Mouse (Mus musculus): Measurements from ENCODE around the gene Rad51b. TPM values are rescaled to one million over a fixed set of nuclear protein-coding genes. Genes with fewer than 3 reads are reported as not detected.
A peak's percentile ranks its signal among the peaks of the same experiment; 100 is the strongest.

Gene Rad51b
- polyA plus RNA-seq, 1 experiment from 2014 or later = 4.4 TPM

- Histone ChIP-seq H3K9ac (ENCODE audit: low read depth, low read length) (no peak overlapping the region), H3K9me3 (replicated peaks; ENCODE audit: control insufficient read depth, low read length) (no peaks in the 10 kb centered on the region), H3K4me2 (ENCODE audit: low read depth, low read length) (no peak overlapping the region), H3K36me3 (ENCODE audit: control insufficient read depth, insufficient read depth) (no peaks in the 10 kb centered on the region), H3K27ac (ENCODE audit: low read length) (0 out of 2 replicates have a peak overlapping the region, but pooled peaks have one; percentile 21), H3K4me1 (ENCODE audit: control insufficient read depth, low read depth, low read length) (peaks cover 16% of the 10 kb centered on the region), H3K27me3 (ENCODE audit: control insufficient read depth, insufficient read depth, low read depth, low read length) (no peaks in the 10 kb centered on the region), H3K4me3 (ENCODE audit: low read depth, low read length) (no peak overlapping the region)
- ATAC-seq (ENCODE audit: low read depth) = peak; percentile 60
- 17% methylated on average over 7 of the region's 7 CpGs for WGBS (ENCODE audit: insufficient replicate concordance)
Measured at GRCm38 (mm10) chr12:79762570-79763275, 465.6 kb downstream of the Rad51b start.

- no peak for ATAC-seq (ENCODE audit: low read depth)
- no peak overlapping the region for H3K27ac ChIP-seq (ENCODE audit: low read length)
- 62% methylated on average over 6 of the region's 6 CpGs for WGBS (ENCODE audit: insufficient replicate concordance)
Measured at GRCm38 (mm10) chr12:79766116-79766515, 469.0 kb downstream of the Rad51b start.

GRCm38 (mm10) chr12:79768741-79769322, 471.8 kb downstream of the Rad51b start:
- Histone ChIP-seq H3K4me3 (ENCODE audit: low read depth, low read length) (no peak overlapping the region), H3K27ac (ENCODE audit: low read length) (no peak overlapping the region), H3K4me2 (ENCODE audit: low read depth, low read length) (no peak overlapping the region), H3K36me3 (ENCODE audit: control insufficient read depth, insufficient read depth) (no peaks in the 10 kb centered on the region), H3K9ac (ENCODE audit: low read depth, low read length) (no peak overlapping the region), H3K9me3 (replicated peaks; ENCODE audit: control insufficient read depth, low read length) (no peaks in the 10 kb centered on the region), H3K27me3 (ENCODE audit: control insufficient read depth, insufficient read depth, low read depth, low read length) (no peaks in the 10 kb centered on the region), H3K4me1 (ENCODE audit: control insufficient read depth, low read depth, low read length) (peaks cover 6% of the 10 kb centered on the region; the same call in 1 of the 2 replicates)
- no peak for ATAC-seq (ENCODE audit: low read depth)
- WGBS (ENCODE audit: insufficient replicate concordance) = 49% methylated on average over 7 of the region's 7 CpGs

More at GRCm38 (mm10) chr12:79766116-79766515, 469.0 kb downstream of the Rad51b start:
- Histone ChIP-seq H3K4me2 (ENCODE audit: low read depth, low read length) (no peak overlapping the region), H3K9ac (ENCODE audit: low read depth, low read length) (no peak overlapping the region), H3K9me3 (replicated peaks; ENCODE audit: control insufficient read depth, low read length) (no peaks in the 10 kb centered on the region), H3K4me1 (ENCODE audit: control insufficient read depth, low read depth, low read length) (peaks cover 18% of the 10 kb centered on the region), H3K27me3 (ENCODE audit: control insufficient read depth, insufficient read depth, low read depth, low read length) (no peaks in the 10 kb centered on the region), H3K36me3 (ENCODE audit: control insufficient read depth, insufficient read depth) (no peaks in the 10 kb centered on the region), H3K4me3 (ENCODE audit: low read depth, low read length) (no peak overlapping the region)

- Histone ChIP-seq H3K9me3 (replicated peaks; ENCODE audit: control insufficient read depth, low read length) (no peaks in the 10 kb centered on the region), H3K4me3 (ENCODE audit: low read depth, low read length) (no peak overlapping the region), H3K4me1 (ENCODE audit: control insufficient read depth, low read depth, low read length) (peaks cover 6% of the 10 kb centered on the region; the same call in 1 of the 2 replicates), H3K4me2 (ENCODE audit: low read depth, low read length) (no peak overlapping the region), H3K36me3 (ENCODE audit: control insufficient read depth, insufficient read depth) (no peaks in the 10 kb centered on the region), H3K9ac (ENCODE audit: low read depth, low read length) (no peak overlapping the region), H3K27me3 (ENCODE audit: control insufficient read depth, insufficient read depth, low read depth, low read length) (no peaks in the 10 kb centered on the region), H3K27ac (ENCODE audit: low read length) (no peak overlapping the region)
- no peak for ATAC-seq (ENCODE audit: low read depth)
- WGBS (ENCODE audit: insufficient replicate concordance) = 41% methylated on average over 9 of the region's 9 CpGs
Measured at GRCm38 (mm10) chr12:79769763-79770162, 472.7 kb downstream of the Rad51b start.

- ATAC-seq (ENCODE audit: low read depth) = no peak
- Histone ChIP-seq H3K4me1 (ENCODE audit: control insufficient read depth, low read depth, low read length) (peaks cover 6% of the 10 kb centered on the region; the same call in 1 of the 2 replicates), H3K27ac (ENCODE audit: low read length) (no peak overlapping the region), H3K27me3 (ENCODE audit: control insufficient read depth, insufficient read depth, low read depth, low read length) (no peaks in the 10 kb centered on the region), H3K9ac (ENCODE audit: low read depth, low read length) (no peak overlapping the region), H3K4me2 (ENCODE audit: low read depth, low read length) (no peak overlapping the region), H3K9me3 (replicated peaks; ENCODE audit: control insufficient read depth, low read length) (no peaks in the 10 kb centered on the region), H3K4me3 (ENCODE audit: low read depth, low read length) (no peak overlapping the region), H3K36me3 (ENCODE audit: control insufficient read depth, insufficient read depth) (no peaks in the 10 kb centered on the region)
- 79% methylated on average over 4 of the region's 4 CpGs for WGBS (ENCODE audit: insufficient replicate concordance)
Measured at GRCm38 (mm10) chr12:79771194-79771593, 474.1 kb downstream of the Rad51b start.

GRCm38 (mm10) chr12:79771741-79772140, 474.7 kb downstream of the Rad51b start:
- Histone ChIP-seq H3K27me3 (ENCODE audit: control insufficient read depth, insufficient read depth, low read depth, low read length) (no peaks in the 10 kb centered on the region), H3K9ac (ENCODE audit: low read depth, low read length) (no peak overlapping the region), H3K36me3 (ENCODE audit: control insufficient read depth, insufficient read depth) (no peaks in the 10 kb centered on the region), H3K9me3 (replicated peaks; ENCODE audit: control insufficient read depth, low read length) (no peaks in the 10 kb centered on the region), H3K4me2 (ENCODE audit: low read depth, low read length) (no peak overlapping the region), H3K27ac (ENCODE audit: low read length) (no peak overlapping the region), H3K4me3 (ENCODE audit: low read depth, low read length) (no peak overlapping the region), H3K4me1 (ENCODE audit: control insufficient read depth, low read depth, low read length) (peaks cover 6% of the 10 kb centered on the region; the same call in 1 of the 2 replicates)
- ATAC-seq (ENCODE audit: low read depth) = no peak
- WGBS (ENCODE audit: insufficient replicate concordance) = 79% methylated on average over 3 of the region's 3 CpGs

- Histone ChIP-seq H3K4me1 (ENCODE audit: control insufficient read depth, low read depth, low read length) (peaks cover 6% of the 10 kb centered on the region; the same call in 1 of the 2 replicates), H3K4me2 (ENCODE audit: low read depth, low read length) (no peak overlapping the region), H3K4me3 (ENCODE audit: low read depth, low read length) (no peak overlapping the region), H3K36me3 (ENCODE audit: control insufficient read depth, insufficient read depth) (no peaks in the 10 kb centered on the region), H3K27me3 (ENCODE audit: control insufficient read depth, insufficient read depth, low read depth, low read length) (no peaks in the 10 kb centered on the region), H3K9ac (ENCODE audit: low read depth, low read length) (no peak overlapping the region), H3K9me3 (replicated peaks; ENCODE audit: control insufficient read depth, low read length) (no peaks in the 10 kb centered on the region), H3K27ac (ENCODE audit: low read length) (no peak overlapping the region)
- 66% methylated on average over 4 of the region's 4 CpGs for WGBS (ENCODE audit: insufficient replicate concordance)
- ATAC-seq (ENCODE audit: low read depth) = no peak
Measured at GRCm38 (mm10) chr12:79773246-79773645, 476.2 kb downstream of the Rad51b start.

GRCm38 (mm10) chr12:79774571-79774970, 477.5 kb downstream of the Rad51b start:
- Histone ChIP-seq H3K9ac (ENCODE audit: low read depth, low read length) (no peak overlapping the region), H3K4me2 (ENCODE audit: low read depth, low read length) (no peak overlapping the region), H3K4me1 (ENCODE audit: control insufficient read depth, low read depth, low read length) (peaks cover 3% of the 10 kb centered on the region; the same call in 1 of the 2 replicates), H3K4me3 (ENCODE audit: low read depth, low read length) (no peak overlapping the region), H3K27ac (ENCODE audit: low read length) (no peak overlapping the region), H3K36me3 (ENCODE audit: control insufficient read depth, insufficient read depth) (no peaks in the 10 kb centered on the region), H3K27me3 (ENCODE audit: control insufficient read depth, insufficient read depth, low read depth, low read length) (no peaks in the 10 kb centered on the region), H3K9me3 (replicated peaks; ENCODE audit: control insufficient read depth, low read length) (no peaks in the 10 kb centered on the region)
- no peak for ATAC-seq (ENCODE audit: low read depth)
- WGBS (ENCODE audit: insufficient replicate concordance) = 68% methylated on average over 4 of the region's 4 CpGs

GRCm38 (mm10) chr12:79776828-79777227, 479.7 kb downstream of the Rad51b start:
- WGBS (ENCODE audit: insufficient replicate concordance) = 61% methylated on average over 5 of the region's 5 CpGs
- Histone ChIP-seq H3K9me3 (replicated peaks; ENCODE audit: control insufficient read depth, low read length) (no peaks in the 10 kb centered on the region), H3K4me1 (ENCODE audit: control insufficient read depth, low read depth, low read length) (no peaks in the 10 kb centered on the region), H3K4me2 (ENCODE audit: low read depth, low read length) (no peak overlapping the region), H3K4me3 (ENCODE audit: low read depth, low read length) (no peak overlapping the region), H3K36me3 (ENCODE audit: control insufficient read depth, insufficient read depth) (no peaks in the 10 kb centered on the region), H3K9ac (ENCODE audit: low read depth, low read length) (no peak overlapping the region), H3K27me3 (ENCODE audit: control insufficient read depth, insufficient read depth, low read depth, low read length) (no peaks in the 10 kb centered on the region), H3K27ac (ENCODE audit: low read length) (no peak overlapping the region)
- ATAC-seq (ENCODE audit: low read depth) = no peak
